Mouse (Mus musculus): Measurements from ENCODE around the gene Cuedc1.
"Not testable (repeated sequence)": the region's sequence is repeated elsewhere in the genome, so short reads cannot be mapped to it uniquely, and the experiment has no call there.

- not testable (repeated sequence) for TF ChIP-seq CTCF, EP300 (IDR thresholded peaks at IDR 0.05; ENCODE audit: low read depth)
Measured at GRCm38 (mm10) chr11:88195699-88196098, 97.8 kb downstream of the Cuedc1 start.
